Mouse (Mus musculus) cerebellum, adult (tissue): Measurements from ENCODE around the gene Scyl2.
"Not testable (repeated sequence)": the region's sequence is repeated elsewhere in the genome, so short reads cannot be mapped to it uniquely, and the experiment has no call there.

Experiments
- ATAC-seq: cut with Nextera tagmentation; 2 replicates; pipeline ENCODE4 v1.9.2; 2017; ENCODE audit warnings: mild to moderate bottlenecking, moderate library complexity, mixed read lengths; ENCODE audit not compliant: insufficient number of reproducible peaks, low FRiP score, low TSS enrichment

The Scyl2 gene

DNA sequence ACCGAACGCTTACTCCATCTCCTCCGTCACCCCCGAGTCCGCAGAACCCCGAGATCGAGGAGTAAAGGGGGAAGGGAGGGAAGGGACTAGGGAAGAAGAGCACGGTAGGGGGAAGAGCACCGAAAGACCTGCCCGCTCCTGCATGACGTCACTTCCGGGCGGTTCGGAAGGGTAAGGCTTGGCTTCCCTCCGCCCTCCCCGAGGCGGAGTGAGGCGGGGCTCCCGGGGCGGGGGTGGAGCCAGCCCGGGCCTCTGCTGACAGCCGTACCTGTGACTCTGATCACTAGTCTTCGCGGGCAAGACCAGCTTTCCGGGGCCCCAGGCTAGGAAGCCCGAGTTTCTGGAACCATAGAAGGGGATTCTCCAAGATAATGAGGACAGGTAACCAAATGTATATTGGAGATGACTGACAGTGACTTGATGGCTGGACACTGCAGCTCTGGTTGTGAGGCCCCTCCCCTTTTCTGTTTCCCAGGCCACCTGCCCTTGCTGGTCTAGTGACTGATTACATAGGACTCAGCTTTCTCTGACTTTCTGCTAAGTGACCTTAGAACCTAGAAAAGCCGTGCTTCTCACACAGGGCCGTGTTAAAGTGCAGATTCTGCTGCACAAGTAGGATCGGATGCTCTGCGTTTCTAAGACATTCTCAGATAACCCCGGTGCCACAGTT is at the start of gene Scyl2:
Gene Scyl2, minus strand, starts transcription at position 147 of the 670 bp plus-strand sequence.
- peak; percentile 93 for ATAC-seq

DNA sequence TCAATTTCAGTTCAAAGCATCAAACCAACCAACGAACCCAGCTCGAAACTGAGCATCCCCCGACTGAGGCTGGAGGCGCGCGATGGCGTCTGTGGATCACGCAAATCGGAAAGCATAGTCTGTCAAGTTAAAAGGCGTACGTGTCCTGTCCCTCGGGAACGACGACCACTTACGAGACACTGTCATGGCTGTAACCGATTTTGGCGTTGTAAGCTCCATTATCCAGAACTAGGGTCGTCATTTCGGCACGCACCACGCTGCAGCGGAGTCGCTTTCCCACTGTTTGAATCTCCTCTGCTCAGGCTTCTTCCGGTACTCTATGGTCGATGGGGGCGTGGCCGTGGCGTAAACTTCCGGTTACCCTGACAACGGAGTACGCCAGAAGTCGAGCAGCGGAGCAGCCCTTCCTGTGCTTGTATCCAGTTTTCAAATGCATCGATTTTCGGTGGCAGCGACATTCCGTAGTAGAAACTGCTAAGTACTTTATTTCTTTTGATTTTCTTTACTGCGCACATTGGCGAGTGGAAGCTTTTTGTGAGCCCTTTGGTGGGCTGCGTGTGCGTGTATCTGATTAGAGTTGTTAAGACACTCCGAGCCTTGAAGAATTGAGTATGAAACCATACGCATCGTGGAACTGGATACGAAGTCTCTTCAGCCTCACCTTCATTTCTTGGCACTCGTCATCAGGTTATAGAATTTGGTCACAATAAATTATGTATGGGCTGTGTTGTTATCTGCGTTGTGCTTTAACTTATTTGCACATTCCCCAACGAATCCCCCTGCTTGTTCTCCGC is 46.1 kb upstream of the Scyl2 start, which contains the start of gene Actr6:
Gene Actr6, minus strand, starts transcription at position 295 of the 794 bp plus-strand sequence.
- ATAC-seq, result peak; percentile 99

GRCm38 (mm10) chr10:89731341-89731740 is 45.3 kb upstream of the Scyl2 start:
- no peak for ATAC-seq

DNA sequence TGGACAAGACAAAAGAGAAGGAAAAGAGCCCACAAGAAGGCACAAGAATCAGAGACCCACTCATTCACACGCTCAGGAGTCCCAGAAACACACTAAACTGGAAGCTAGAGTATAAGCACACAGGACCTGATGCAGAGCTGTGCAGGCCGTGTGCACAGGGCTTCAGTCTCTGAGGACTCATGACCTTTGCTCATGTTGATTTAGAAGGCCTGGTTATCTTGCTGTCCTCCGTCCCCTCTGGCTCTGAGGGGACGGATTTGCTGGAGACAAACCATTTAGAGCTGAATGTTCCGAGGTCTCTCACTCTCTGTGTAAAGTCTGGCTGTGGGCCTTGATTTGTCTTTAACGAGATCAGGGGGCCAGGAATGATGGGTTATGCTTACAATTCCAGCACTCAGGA is 44.3 kb upstream of the Scyl2 start:
- no peak for ATAC-seq

DNA sequence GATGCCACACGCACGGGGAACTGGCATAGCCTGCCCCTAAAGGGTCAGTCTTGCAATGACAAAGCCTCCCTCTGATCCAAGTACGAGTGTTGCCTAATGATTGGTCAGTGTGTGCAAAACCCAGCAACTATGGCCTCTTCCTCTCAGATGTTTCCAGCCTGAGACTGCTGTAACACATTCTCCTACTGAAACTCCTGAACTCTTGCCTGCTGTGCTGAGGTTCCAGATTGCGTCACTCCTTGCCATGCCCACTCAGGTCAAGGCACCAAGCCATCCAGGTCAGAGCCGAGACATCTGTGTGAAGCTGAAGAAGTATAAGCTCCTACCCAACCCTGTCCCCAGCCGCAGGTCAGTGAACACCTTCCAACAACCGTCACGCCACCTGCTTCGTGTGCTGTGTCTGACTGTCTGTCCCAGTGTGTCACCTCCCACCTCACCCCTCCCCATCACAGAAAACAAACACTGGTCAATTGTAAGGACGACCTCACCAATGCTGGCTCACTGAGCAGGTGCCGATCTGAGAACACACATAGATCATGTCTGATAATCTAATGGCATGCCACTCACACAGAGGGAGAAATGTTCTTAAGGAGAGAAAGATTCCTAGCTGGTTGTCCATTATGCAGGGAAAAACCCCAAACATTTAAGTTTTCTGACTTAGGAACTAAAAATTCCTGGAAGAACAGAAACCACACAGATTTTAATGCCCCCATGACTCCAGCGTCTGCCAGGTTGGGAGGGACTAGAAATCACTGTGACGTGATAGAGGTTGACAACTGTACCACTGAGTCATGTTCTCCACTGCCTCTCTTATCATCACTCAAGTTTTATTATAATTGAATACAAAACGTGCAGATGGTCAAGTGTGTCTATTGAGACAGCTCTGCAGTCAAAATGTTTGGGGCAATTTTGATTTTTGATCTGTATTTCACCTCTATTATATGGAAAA is 36.4 kb upstream of the Scyl2 start:
- no peak for ATAC-seq

GRCm38 (mm10) chr10:89720796-89721195 is 34.7 kb upstream of the Scyl2 start:
- ATAC-seq, result no peak

- ATAC-seq, result no peak
Measured at GRCm38 (mm10) chr10:89720252-89720651, 34.2 kb upstream of the Scyl2 start.

DNA sequence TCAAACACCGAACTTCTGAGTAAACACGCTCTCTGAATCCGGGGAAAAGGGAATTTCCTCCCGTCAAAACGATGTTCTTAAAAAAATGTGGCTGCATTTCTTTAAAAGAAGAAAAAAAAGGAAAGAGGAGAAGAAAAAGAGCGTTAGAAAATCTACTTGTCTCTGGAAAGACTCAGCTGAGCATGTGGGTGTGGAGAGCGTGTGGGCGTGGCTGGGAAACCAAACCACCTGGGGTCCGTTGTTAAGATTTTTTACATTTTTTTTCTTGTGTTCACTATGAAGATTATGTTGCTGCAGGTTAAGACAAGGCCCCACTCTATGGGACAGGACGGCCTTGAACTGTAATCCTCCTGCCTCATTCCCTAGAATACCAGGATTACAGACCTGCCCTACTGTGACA is 28.8 kb upstream of the Scyl2 start:
- ATAC-seq, result no peak

DNA sequence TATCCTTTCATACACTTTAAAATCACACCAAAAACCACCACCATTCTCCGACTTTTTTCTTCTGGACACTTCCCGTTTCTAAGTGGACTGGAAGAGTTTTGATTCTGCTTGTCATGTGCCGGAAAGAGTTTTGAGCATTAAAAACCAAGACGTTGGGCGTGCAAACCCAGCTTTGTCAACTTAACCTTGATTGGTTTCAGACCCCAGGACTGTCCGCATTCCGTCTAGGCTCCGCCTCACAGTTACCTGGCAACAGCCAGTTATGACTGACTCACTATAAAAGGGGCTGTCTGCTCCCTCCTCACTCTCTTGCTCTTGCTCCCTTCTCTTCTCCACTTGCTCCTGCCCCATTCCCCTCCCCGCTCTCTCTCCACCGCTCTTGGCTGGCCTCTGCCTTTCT is 22.6 kb upstream of the Scyl2 start:
- no peak for ATAC-seq

GRCm38 (mm10) chr10:89707397-89707796 is 21.3 kb upstream of the Scyl2 start:
- no peak for ATAC-seq

GRCm38 (mm10) chr10:89703042-89703441 is 17.0 kb upstream of the Scyl2 start:
- no peak for ATAC-seq

- no peak for ATAC-seq
Measured at GRCm38 (mm10) chr10:89697956-89698355, 11.9 kb upstream of the Scyl2 start.

- ATAC-seq, result not testable (repeated sequence)
Measured at GRCm38 (mm10) chr10:89696270-89696669, 10.2 kb upstream of the Scyl2 start.

GRCm38 (mm10) chr10:89695194-89695911 is 9.3 kb upstream of the Scyl2 start:
- no peak for ATAC-seq

DNA sequence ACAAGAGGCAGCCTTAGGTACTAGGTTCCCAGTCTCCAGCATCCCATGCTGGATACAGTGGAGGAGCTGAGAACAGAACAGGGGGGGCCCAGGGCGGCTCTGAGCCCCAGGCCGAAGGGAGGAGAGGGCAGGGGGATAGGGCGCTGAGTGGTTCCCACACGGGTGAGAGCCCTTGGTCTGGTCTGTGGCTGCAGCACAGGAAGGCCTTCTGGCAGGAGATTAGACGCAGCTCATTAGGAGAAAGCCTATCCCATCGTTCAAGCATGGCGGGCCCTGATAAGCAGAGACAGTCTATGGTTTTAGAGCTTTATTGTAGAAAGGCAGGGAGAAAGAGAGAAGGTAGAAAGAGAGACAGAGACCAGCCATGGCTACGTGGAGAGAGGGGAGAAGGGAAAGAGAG is 3.9 kb upstream of the Scyl2 start:
- no peak for ATAC-seq

GRCm38 (mm10) chr10:89687455-89687854 is 1.4 kb upstream of the Scyl2 start:
- ATAC-seq, result no peak

DNA sequence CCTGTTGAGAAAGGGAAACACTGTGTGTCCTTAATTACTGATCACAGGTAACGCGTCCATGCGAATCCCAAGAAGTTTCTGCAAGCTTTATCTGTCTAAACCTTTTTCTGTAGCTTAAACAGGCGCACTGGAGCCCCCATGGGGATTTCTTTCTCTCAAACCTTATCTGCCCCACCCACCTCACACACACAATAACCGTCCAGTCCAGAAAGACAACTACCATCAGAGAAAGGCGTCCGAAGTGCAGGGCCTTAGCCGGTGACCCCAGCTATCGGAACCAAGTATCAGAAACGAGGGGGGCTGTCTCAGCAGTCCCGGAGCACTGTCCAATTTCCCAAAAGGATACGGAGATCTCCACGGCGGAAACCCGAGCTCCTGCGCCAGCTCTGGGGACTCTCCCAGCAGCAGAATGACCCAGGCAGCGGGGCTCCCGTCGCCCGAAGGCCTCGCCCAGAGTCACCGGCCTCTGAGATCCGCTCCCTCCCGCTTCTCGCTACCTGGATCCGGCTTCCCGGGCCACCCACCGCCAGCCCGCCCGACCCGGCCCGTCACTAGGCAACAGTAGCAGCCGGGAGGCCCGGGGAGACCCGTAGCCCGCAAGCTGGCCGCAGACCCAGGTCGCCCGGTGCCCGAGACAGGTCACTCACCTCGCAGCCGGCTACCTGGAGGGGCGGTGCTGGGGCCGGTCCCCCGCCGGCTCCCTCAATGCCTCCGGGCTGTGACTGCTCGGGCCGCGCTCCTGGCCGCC is 520 bp downstream of the Scyl2 start:
- ATAC-seq, result peak; percentile 53

DNA sequence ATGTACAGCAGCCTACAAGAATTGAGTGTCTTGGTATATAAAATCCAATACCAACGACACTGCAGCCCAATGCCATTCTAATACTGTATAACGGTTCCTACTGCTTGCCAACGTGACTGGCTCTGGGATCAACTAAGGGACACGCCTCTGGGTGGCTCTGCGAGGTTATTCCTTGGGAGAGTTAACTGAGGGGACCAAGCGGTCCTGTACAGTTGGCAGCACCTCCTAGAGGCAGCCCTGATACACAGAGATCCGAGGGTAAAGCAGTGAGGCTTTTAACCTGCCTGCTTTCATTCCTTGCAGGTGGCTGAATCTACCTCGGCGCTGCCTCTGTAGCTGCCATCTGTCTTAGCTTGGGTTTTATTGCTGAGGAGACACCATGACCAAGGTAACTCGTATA is 3.1 kb downstream of the Scyl2 start:
- no peak for ATAC-seq

DNA sequence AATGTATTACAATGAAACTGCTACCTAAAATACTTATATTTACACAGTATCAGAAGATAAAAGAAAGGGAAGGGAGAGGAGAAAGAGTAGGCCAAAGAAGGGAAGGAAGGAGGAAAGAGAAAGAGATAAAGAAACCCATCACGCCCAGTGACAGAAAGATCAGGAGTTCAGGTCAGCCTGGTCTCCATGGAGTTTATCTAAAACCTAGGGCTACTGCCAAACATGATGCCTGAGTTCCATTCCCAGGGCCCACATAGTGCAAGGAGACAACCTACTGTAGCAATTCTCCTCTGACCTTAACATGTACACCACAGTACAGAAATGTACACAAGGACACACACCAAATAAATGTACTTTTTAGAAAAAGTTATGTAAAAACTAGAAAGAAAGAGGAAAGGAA is 3.9 kb downstream of the Scyl2 start:
- no peak for ATAC-seq
